Mouse (Mus musculus) left cerebral cortex, adult 8-10 months (tissue): Measurements from ENCODE around the gene Ssu72. TPM values are rescaled to one million over a fixed set of nuclear protein-coding genes. Genes with fewer than 3 reads are reported as not detected.
A peak's percentile ranks its signal among the peaks of the same experiment; 100 is the strongest.
"Not testable (repeated sequence)": the region's sequence is repeated elsewhere in the genome, so short reads cannot be mapped to it uniquely, and the experiment has no call there.

Experiments
- DNase-seq, 2 experiments: peaks; one replicate each; pipeline ENCODE4 v3.0.0; 2022; ENCODE audit warnings: low spot score in 2 of 2
- total RNA-seq, 4 experiments: library from RNA; stranded (reverse); gene quantifications; 2 replicates each; pipeline ENCODE4 v1.2.4; 2022

The Ssu72 gene
- total RNA-seq = 100 to 1,000 TPM in 2 of 4 experiments, 10 to 100 TPM in 2; 91.0 to 111 (median 98.8) TPM

GRCm38 (mm10) chr4:155704721-155705591 is at the start of gene Ssu72:
TSS of gene Ssu72 (plus strand) at chr4:155704800.
- DNase-seq = peak; percentile 92 to 98

GRCm38 (mm10) chr4:155656214-155656751 is 48.3 kb upstream of the Ssu72 start:
- no peak for DNase-seq

DNA sequence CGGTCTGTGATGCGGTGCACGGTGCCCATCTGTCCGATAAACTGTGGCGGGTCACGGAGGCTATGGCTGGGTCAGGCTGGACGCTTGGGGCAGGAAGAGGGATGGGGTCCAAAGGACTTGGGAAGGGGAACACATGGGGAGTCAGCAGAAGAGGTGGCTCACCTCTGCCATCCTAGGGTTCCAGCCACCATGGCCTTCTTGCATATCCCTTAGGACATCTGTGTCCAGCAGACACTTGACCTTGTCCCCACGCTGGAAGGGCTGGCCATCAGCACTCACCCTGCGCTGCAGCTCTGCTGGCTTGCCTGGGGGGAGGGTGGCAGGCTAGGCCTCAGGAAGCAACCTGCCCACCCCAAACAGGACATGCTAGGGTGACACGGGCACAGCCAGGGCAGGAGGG is 45.6 kb upstream of the Ssu72 start:
- DNase-seq = no peak

- DNase-seq = no peak
Measured at GRCm38 (mm10) chr4:155660641-155661040, 44.0 kb upstream of the Ssu72 start.

DNA sequence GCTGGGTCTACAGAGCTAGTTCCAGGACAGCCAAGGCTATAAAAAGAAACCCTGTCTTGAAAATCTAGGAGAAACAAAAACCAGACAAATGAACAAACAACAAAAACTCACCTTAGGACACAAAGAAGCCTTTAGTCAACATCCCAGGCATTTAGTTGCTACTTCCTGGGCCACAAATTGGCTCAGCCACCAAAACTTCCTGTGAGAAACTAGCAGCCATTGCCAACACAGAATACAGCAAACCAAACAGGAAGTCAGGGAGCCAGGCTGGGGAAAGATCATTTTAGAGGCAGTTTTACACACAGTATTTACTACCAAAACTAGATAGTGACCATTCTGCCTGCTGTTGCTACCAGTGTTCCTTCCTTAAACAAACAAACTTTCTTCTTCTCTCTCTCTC is 37.7 kb upstream of the Ssu72 start:
- no peak for DNase-seq

- DNase-seq = peak; percentile 98
Measured at GRCm38 (mm10) chr4:155668689-155669597, 35.7 kb upstream of the Ssu72 start, which contains the start of gene Mib2. TSS of gene Mib2 (minus strand) at chr4:155669198.

- no peak for DNase-seq
Measured at GRCm38 (mm10) chr4:155669598-155670075, 35.0 kb upstream of the Ssu72 start.

- DNase-seq = not testable (repeated sequence)
Measured at GRCm38 (mm10) chr4:155670236-155670635, 34.4 kb upstream of the Ssu72 start.

DNA sequence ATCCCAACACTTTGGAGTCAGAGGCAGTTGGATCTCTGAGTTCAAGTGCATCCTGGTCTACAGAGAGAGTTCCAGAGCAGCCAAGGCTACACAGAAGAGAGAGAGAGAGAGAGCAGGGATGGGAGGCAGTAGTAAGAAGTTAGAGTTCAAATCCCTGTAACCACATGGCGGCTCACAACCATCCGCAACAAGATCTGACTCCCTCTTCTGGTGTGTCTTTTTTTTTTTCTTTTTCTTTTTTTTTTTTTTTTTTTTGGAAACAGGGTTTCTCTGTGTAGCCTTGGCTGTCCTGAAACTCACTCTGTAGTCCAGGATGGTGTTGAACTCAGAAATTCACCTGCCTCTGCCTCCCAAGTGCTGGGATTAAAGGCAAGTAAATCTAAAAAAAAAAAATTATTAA is 32.5 kb upstream of the Ssu72 start:
- no peak for DNase-seq

DNA sequence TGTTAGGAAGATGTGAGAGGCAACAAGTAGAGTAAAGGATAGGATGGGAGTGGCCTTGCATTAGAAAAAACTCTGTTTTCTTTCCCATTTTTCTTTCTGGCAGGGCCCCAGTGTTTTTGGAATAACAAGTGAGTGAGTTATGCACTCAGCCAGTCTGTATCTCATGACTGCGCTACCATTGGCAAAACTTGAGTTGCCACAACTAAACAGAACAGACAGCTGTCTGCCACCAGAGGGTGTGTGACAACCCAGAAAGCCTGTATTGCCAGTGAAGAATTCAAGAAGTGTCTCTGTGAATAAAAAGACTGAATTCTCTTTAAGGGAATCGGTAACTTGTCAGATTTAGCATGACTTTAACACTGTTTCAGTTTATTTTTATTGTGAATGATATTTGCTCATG is 28.6 kb upstream of the Ssu72 start:
- DNase-seq = no peak

DNA sequence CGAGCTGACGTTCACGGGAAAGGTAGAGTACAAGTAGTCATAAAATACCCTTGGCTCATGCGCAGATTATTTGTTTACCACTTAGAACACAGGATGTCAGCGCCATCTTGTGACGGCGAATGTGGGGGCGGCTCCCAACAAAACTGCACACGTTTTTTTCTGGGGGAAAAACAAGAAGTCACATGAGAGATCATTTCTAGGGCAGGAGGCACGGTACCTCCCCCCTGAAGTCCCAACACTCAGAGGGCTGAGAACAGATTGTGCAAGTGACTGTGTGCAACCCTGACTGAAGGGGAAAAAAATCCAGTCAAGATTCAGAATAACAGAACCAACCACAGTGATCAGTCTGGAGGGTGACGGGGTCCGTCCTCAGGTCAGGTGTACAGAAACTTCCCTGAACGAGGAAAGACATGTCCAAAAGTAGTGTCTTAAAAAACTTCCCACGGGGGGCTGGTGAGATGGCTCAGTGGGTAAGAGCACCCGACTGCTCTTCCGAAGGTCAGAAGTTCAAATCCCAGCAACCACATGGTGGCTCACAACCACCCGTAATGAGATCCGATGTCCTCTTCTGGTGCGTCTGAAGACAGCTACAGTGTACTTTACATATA is 20.8 kb upstream of the Ssu72 start:
- DNase-seq = not testable (repeated sequence)

DNA sequence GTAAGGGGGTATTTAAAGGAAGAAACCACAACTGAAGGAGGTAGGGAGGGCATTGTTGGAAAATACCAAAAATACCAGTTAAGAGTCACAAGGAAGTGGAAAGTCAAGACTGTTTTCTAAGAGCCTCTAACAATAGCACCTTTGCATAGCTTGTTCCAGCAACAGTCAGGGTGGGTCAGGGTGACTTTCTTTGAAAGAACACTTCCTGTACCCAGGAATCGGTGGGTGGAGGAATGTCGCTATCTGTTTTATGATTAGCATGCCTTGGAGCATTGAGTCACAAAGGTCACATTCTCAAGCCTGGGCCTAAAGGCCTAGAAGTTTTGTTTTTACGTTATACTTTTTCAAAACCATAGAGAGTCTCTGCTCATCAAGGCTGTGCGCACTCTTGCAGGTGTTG is 16.8 kb upstream of the Ssu72 start:
- DNase-seq = not testable (repeated sequence)

- DNase-seq = peak in 1 of 2 experiments; percentile 32
Measured at GRCm38 (mm10) chr4:155690571-155691375, 13.8 kb upstream of the Ssu72 start.

GRCm38 (mm10) chr4:155692421-155692820 is 12.2 kb upstream of the Ssu72 start:
- DNase-seq = no peak

DNA sequence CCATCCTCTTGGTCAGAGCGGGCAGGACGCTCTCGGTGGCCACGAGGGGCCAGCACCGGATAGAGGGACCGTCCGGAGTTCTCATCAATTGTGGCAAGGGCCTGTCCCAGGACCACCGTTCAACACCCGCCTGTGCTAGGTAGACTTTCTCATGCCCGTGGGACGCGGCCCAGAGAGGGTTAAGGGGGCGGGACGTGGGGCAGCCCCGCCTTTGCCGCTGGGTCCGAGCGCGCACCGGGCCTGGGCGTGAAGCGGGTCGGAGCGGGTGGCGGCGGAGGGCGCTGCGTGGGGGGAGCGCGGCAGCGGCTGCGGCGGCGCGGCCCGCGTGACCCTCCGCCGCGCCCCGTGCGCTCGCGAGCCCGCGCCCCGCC is 10.5 kb upstream of the Ssu72 start, which contains the start of gene Fndc10:
Gene Fndc10 (plus strand): TSS at position 232 of the 371 bp plus-strand sequence.
- DNase-seq = peak; percentile 63 to 78

GRCm38 (mm10) chr4:155694482-155695401 is 9.9 kb upstream of the Ssu72 start:
- peak; percentile 71 to 82 for DNase-seq

GRCm38 (mm10) chr4:155695531-155696062 is 9.0 kb upstream of the Ssu72 start:
- no peak for DNase-seq
